8 mouse cellular contexts compared by ENCODE assay signal in genomic region chr16:34456314-34456713, GRCm38 (mm10).
DNase-seq lines count a peak whose midpoint lies in the region; ATAC-seq lines count a peak whose summit lies in the region.

No protein-coding gene starts in this region.

- DNase-seq in layer of hippocampus, postnatal 10 days (ENCODE audit: low spot score in 2 of 2), result peak; percentile 24 to 43
- DNase-seq in layer of hippocampus, adult 9-11 months, result no peak
- DNase-seq in adrenal gland, postnatal 14 days, result peak; percentile 82
- DNase-seq in lung, postnatal 4 days, result peak; percentile 34 to 78
- no peak for DNase-seq in c-Kit-positive CD71-positive TER-119-positive erythroid progenitor cells, embryonic 14.5 days (ENCODE audit: low spot score)
- no peak for DNase-seq in urinary bladder, postnatal 10 days (ENCODE audit: low spot score)
- DNase-seq in gastrocnemius, adult 8-10 months (ENCODE audit: low spot score in 2 of 2), result no peak

- no peaks in the 10 kb centered on the region for H3K36me3 ChIP-seq in heart, embryonic 11.5 days (ENCODE audit: control insufficient read depth, insufficient read depth, low read length)

- H3K27ac ChIP-seq in heart, embryonic 11.5 days (ENCODE audit: low read depth, low read length), result peak overlapping the region; percentile 38

- no peaks in the 10 kb centered on the region for H3K27me3 ChIP-seq in heart, embryonic 11.5 days (ENCODE audit: control insufficient read depth, insufficient read depth, low read length)

- no peak overlapping the region for H3K4me3 ChIP-seq in heart, embryonic 11.5 days (ENCODE audit: low read depth, low read length)

- no peak overlapping the region for H3K4me2 ChIP-seq in heart, embryonic 11.5 days

- H3K9me3 ChIP-seq in heart, embryonic 11.5 days (replicated peaks; ENCODE audit: control insufficient read depth, low read length), result no peaks in the 10 kb centered on the region

- ATAC-seq in heart, embryonic 11.5 days (replicated peaks; ENCODE audit: insufficient number of reproducible peaks, low FRiP score, low TSS enrichment), result peak; percentile 59; the same call in 1 of the 2 replicates

- peaks cover 16% of the 10 kb centered on the region for H3K4me1 ChIP-seq in heart, embryonic 11.5 days (ENCODE audit: control insufficient read depth, insufficient read depth, low read length)

- WGBS in heart, embryonic 11.5 days (ENCODE audit: insufficient replicate concordance), result 31% methylated on average over 7 of the region's 7 CpGs

- no peak overlapping the region for H3K9ac ChIP-seq in heart, embryonic 11.5 days (ENCODE audit: low read depth, low read length)

Comparison
In these comparisons a context has a peak if more than half of its experiments do, and no peak if none do; other contexts are left out.
1. DNase-seq: peak in layer of hippocampus, postnatal 10 days (2 of 2), adrenal gland, postnatal 14 days (single experiment) and lung, postnatal 4 days (2 of 2); none in layer of hippocampus, adult 9-11 months (single experiment), c-Kit-positive CD71-positive TER-119-positive erythroid progenitor cells, embryonic 14.5 days (single experiment), urinary bladder, postnatal 10 days (single experiment) and gastrocnemius, adult 8-10 months (0 of 2).